Mouse (Mus musculus) spleen, adult 2 months (tissue): ENCODE measurements around the gene Insr. TPM values are rescaled to one million over a fixed set of nuclear protein-coding genes. Genes with fewer than 3 reads are reported as not detected.

ENCODE experiments used
- DNase-seq, 2 experiments: peaks; one replicate each; pipeline versions ENCODE4 v3.0.0 to v3.0.0-alpha.2; 2012 to 2021; ENCODE audit warnings: low spot score in 2 of 2, low read depth in 1 of 2
- H3K27ac ChIP-seq: fragments of 200-500 bp; 2 replicates; pipeline ENCODE4 v1.5.1; 2012; ENCODE audit warnings: low read length, inconsistent platforms; ENCODE audit not compliant: insufficient read depth
- H3K27me3 ChIP-seq: fragments of 200-500 bp; 2 replicates; pipeline ENCODE4 v1.6.1; 2012; ENCODE audit warnings: mild to moderate bottlenecking, moderate library complexity, low read length, inconsistent platforms; ENCODE audit not compliant: control insufficient read depth, insufficient read depth
- H3K36me3 ChIP-seq: fragments of 200-500 bp; 2 replicates; pipeline ENCODE4 v1.6.1; 2012; ENCODE audit warnings: mild to moderate bottlenecking, low read length, inconsistent platforms; ENCODE audit not compliant: control insufficient read depth, insufficient read depth
- H3K4me1 ChIP-seq: fragments of 200-500 bp; 2 replicates; pipeline ENCODE4 v1.6.1; 2011; ENCODE audit warnings: inconsistent platforms; ENCODE audit not compliant: control insufficient read depth, insufficient read depth, insufficient read length
- H3K4me3 ChIP-seq: fragments of 200-500 bp; 2 replicates; pipeline ENCODE4 v1.5.1; 2011; ENCODE audit warnings: mild to moderate bottlenecking, inconsistent platforms; ENCODE audit not compliant: insufficient read depth, insufficient read length; ENCODE audit errors: extremely low read depth
- CTCF ChIP-seq: fragments of 200-500 bp; IDR thresholded peaks from 2 replicates; pipeline ENCODE4 v1.5.1; 2011; ENCODE audit warnings: mild to moderate bottlenecking, inconsistent platforms; ENCODE audit not compliant: insufficient read depth, insufficient read length, insufficient replicate concordance; ENCODE audit errors: extremely low read depth
- POLR2A ChIP-seq: fragments of 200-500 bp; IDR thresholded peaks from 2 replicates; pipeline ENCODE4 v1.6.1; 2011; ENCODE audit warnings: low read depth, low read length, inconsistent platforms
- WGBS: fragments of 180-500 bp; shearing (Covaris S2); methylation state at CpG from one replicate; pipeline ENCODE4 v1.1.7; 2018; 5-methylcytosine and 5-hydroxymethylcytosine counted together
- polyA plus RNA-seq: library from polyadenylated mRNA; depleted of rRNA; stranded (reverse); fragments of >200 nt; gene quantifications from 2 replicates; pipeline ENCODE4 v1.2.3, GENCODE M21; 2012

Insr gene
- polyA plus RNA-seq, 1 experiment: 7.2 TPM

- Histone ChIP-seq H3K4me1 (peaks cover 20% of the 10 kb centered on the region), H3K27me3 (no peaks in the 10 kb centered on the region), H3K27ac (0 out of 2 replicates have a peak overlapping the region, but pooled peaks have one; percentile 32), H3K4me3 (no peak overlapping the region), H3K36me3 (peaks cover 2% of the 10 kb centered on the region; the same call in 1 of the 2 replicates)
- 74% methylated on average over 3 of the region's 3 CpGs for WGBS
- no peak for TF ChIP-seq CTCF
- no peak for TF ChIP-seq POLR2A
- peak in 1 of 2 experiments; percentile 9 for DNase-seq
Observed at GRCm38 (mm10) chr8:3251101-3251500, 28.3 kb downstream of the Insr start.

DNA sequence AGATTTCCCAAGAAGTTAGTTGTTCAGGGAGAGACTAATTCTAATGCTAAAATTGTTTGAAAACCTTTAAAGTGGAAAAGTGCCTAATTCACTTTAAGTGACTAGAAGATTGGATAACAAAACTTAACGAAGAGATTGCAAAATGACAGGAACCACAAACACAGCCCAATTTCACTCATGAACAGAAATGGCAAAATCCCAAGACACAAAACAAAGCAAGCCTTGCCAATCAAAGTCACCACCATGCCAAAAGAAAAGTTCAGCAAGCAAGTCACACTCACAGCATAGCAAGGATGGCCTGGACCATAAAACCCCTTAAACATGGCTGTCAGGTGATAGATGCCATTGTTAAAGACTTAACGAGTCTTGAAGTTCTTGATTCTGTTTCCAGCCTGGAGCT lies 29.5 kb downstream of the Insr start:
- Histone ChIP-seq H3K36me3 (peaks cover 2% of the 10 kb centered on the region; the same call in 1 of the 2 replicates), H3K4me3 (no peak overlapping the region), H3K27me3 (no peaks in the 10 kb centered on the region), H3K4me1 (peaks cover 20% of the 10 kb centered on the region), H3K27ac (no peak overlapping the region)
- TF ChIP-seq POLR2A (no peak), CTCF (no peak)
- DNase-seq: no peak
- WGBS: 90% methylated on average over 2 of the region's 2 CpGs

- H3K4me3 ChIP-seq: peak overlapping the region; percentile 36; the same call in 1 of the 2 replicates
- DNase-seq: peak; percentile 25 to 55
- WGBS: 33% methylated on average over 5 of the region's 5 CpGs
- no peaks in the 10 kb centered on the region; the same call in 1 of the 2 replicates for H3K36me3 ChIP-seq
- peaks cover 23% of the 10 kb centered on the region for H3K4me1 ChIP-seq
- H3K27ac ChIP-seq: peak overlapping the region; percentile 44
- no peaks in the 10 kb centered on the region for H3K27me3 ChIP-seq
- TF ChIP-seq CTCF (no peak), POLR2A (no peak)
Observed at GRCm38 (mm10) chr8:3248704-3249103, 30.7 kb downstream of the Insr start.

GRCm38 (mm10) chr8:3247129-3247528 lies 32.3 kb downstream of the Insr start:
- Histone ChIP-seq H3K4me1 (peaks cover 23% of the 10 kb centered on the region), H3K4me3 (no peak overlapping the region), H3K36me3 (no peaks in the 10 kb centered on the region), H3K27me3 (no peaks in the 10 kb centered on the region), H3K27ac (0 out of 2 replicates have a peak overlapping the region, but pooled peaks have one; percentile 3)
- TF ChIP-seq CTCF: no peak
- peak; percentile 40 to 43 for DNase-seq
- WGBS: 9% methylated on average over 1 of the region's 1 CpGs

DNA sequence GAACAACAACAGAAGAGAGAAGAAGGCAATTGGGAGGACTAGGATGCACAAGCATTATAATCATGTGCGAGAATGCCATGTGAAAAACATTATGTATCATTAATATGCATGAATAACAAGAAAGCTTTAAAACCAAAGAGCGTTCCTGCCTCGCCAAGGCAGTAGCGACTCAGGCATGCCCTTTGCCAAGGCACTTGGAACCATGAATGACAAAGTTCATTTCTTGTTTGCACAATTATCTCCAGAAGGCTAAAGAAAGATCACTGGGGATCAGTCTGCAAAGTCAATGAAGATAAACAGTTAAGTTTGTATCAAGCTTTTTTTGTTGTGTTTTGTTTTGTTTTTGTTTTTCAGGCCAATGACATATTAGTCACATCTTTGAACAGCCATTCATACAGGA lies 36.2 kb downstream of the Insr start:
- WGBS: 95% methylated on average over 4 of the region's 4 CpGs
- Histone ChIP-seq H3K4me1 (peaks cover 13% of the 10 kb centered on the region), H3K4me3 (no peak overlapping the region), H3K36me3 (no peaks in the 10 kb centered on the region), H3K27me3 (no peaks in the 10 kb centered on the region), H3K27ac (no peak overlapping the region)
- no peak for DNase-seq
- TF ChIP-seq POLR2A (no peak), CTCF (no peak)

GRCm38 (mm10) chr8:3240725-3241124 lies 38.7 kb downstream of the Insr start:
- peaks cover 3% of the 10 kb centered on the region; the same call in 1 of the 2 replicates for H3K4me1 ChIP-seq
- DNase-seq: no peak
- TF ChIP-seq POLR2A (no peak), CTCF (no peak)
- no peaks in the 10 kb centered on the region for H3K27me3 ChIP-seq
- no peak overlapping the region for H3K27ac ChIP-seq
- no peaks in the 10 kb centered on the region for H3K36me3 ChIP-seq
- H3K4me3 ChIP-seq: no peak overlapping the region
- WGBS: 91% methylated on average over 3 of the region's 3 CpGs

- H3K27ac ChIP-seq: no peak overlapping the region
- H3K27me3 ChIP-seq: no peaks in the 10 kb centered on the region
- TF ChIP-seq POLR2A: no peak
- TF ChIP-seq CTCF: no peak
Observed at GRCm38 (mm10) chr8:3239641-3240040, 39.8 kb downstream of the Insr start.

More at GRCm38 (mm10) chr8:3239641-3240040, 39.8 kb downstream of the Insr start:
- 90% methylated on average over 3 of the region's 3 CpGs for WGBS
- Histone ChIP-seq H3K4me3 (no peak overlapping the region), H3K4me1 (peaks cover 3% of the 10 kb centered on the region; the same call in 1 of the 2 replicates), H3K36me3 (no peaks in the 10 kb centered on the region)
- DNase-seq: no peak
